ENCODE assay signal across 8 mouse cellular contexts in the genomic region with DNA sequence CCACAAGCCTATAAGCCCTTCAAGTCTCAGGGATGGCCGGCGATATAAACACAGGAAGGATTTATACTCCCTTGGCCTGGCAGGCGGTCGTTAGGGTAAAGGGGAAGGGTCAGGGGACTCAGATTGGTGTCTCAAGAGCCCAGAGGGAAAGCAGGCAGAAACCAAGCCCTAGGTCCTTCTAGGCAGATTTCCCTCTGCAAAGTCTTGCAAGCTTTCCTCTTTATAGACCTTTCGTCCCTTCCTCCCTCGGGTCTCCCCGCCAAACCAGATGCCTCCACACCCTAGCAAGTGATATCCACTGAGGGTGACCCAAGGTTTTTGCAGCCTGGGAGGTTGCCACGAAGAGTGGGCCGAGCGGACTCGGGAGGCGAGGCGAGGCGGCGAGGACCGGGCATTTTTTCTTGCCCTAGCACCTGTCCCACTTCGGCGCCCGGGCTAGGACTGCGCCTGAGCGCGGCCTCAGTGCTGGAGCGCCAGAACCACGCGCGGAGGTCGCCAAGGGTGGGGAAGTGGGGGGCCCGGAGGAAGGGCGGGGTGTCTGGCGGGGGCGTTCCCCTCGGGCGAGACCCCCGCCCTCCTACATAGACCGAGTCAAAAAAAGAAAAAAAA. TPM values are rescaled to one million over a fixed set of nuclear protein-coding genes. Genes with fewer than 3 reads are reported as not detected.
DNase-seq lines count a peak whose midpoint lies in the region; ATAC-seq and TF ChIP-seq lines count a peak whose summit lies in the region.

No protein-coding gene starts in this region.

- H3K27ac ChIP-seq in forebrain, embryonic 16.5 days (ENCODE audit: low read length): no peak overlapping the region
- H3K27ac ChIP-seq in intestine, embryonic 15.5 days: no peak overlapping the region
- no peak overlapping the region for H3K27ac ChIP-seq in lung, embryonic 14.5 days (ENCODE audit: low read depth)
- H3K27ac ChIP-seq in spleen, adult 2 months (ENCODE audit: insufficient read depth, low read length): no peak overlapping the region

- H3K9me3 ChIP-seq in forebrain, embryonic 16.5 days (ENCODE audit: control insufficient read depth, low read length): no peaks in the 10 kb centered on the region
- H3K9me3 ChIP-seq in intestine, embryonic 15.5 days: no peaks in the 10 kb centered on the region
- H3K9me3 ChIP-seq in lung, embryonic 14.5 days (ENCODE audit: low read depth, low read length): no peaks in the 10 kb centered on the region

- TF ChIP-seq POLR2A in lung, adult 2 months (IDR thresholded peaks at IDR 0.05; ENCODE audit: borderline replicate concordance, extremely low read depth, low read depth, low read length): no peak
- TF ChIP-seq POLR2A in brain, embryonic 14.5 days (IDR thresholded peaks at IDR 0.05; ENCODE audit: borderline replicate concordance, extremely low read depth, insufficient read depth, insufficient read length, poor library complexity, severe bottlenecking): no peak
- no peak for TF ChIP-seq POLR2A in spleen, adult 2 months (IDR thresholded peaks at IDR 0.05; ENCODE audit: low read depth, low read length)

- no peak for TF ChIP-seq CTCF in lung, adult 2 months (IDR thresholded peaks at IDR 0.05; ENCODE audit: insufficient read depth, low read length)
- TF ChIP-seq CTCF in brain, embryonic 14.5 days (IDR thresholded peaks at IDR 0.05; ENCODE audit: borderline replicate concordance, extremely low read depth, insufficient read depth, insufficient read length): no peak
- TF ChIP-seq CTCF in lung, embryonic 14.5 days (IDR thresholded peaks at IDR 0.05; ENCODE audit: low read depth): no peak
- no peak for TF ChIP-seq CTCF in spleen, adult 2 months (IDR thresholded peaks at IDR 0.05; ENCODE audit: extremely low read depth, insufficient read depth, insufficient read length, insufficient replicate concordance)

- WGBS in lung, adult 2 months: 22% methylated on average over 35 of the region's 35 CpGs
- 12% methylated on average over 34 of the region's 35 CpGs for WGBS in forebrain, embryonic 16.5 days
- WGBS in intestine, embryonic 15.5 days: 16% methylated on average over 34 of the region's 35 CpGs
- WGBS in lung, embryonic 14.5 days: 8% methylated on average over 34 of the region's 35 CpGs
- WGBS in spleen, adult 2 months: 28% methylated on average over 33 of the region's 35 CpGs

- H3K36me3 ChIP-seq in forebrain, embryonic 16.5 days (ENCODE audit: control insufficient read depth, insufficient read depth): no peaks in the 10 kb centered on the region
- no peaks in the 10 kb centered on the region for H3K36me3 ChIP-seq in intestine, embryonic 15.5 days
- no peaks in the 10 kb centered on the region for H3K36me3 ChIP-seq in lung, embryonic 14.5 days (ENCODE audit: insufficient read depth)
- no peaks in the 10 kb centered on the region for H3K36me3 ChIP-seq in spleen, adult 2 months (ENCODE audit: control insufficient read depth, insufficient read depth, low read length)

- no peak for ATAC-seq in forebrain, embryonic 16.5 days
- no peak for ATAC-seq in intestine, embryonic 15.5 days
- no peak for ATAC-seq in lung, embryonic 14.5 days (ENCODE audit: insufficient read depth)
- no peak for ATAC-seq in megakaryocyte progenitor cell, adult 5-6 weeks (replicated peaks; ENCODE audit: poor library complexity)

- H3K9ac ChIP-seq in forebrain, embryonic 16.5 days (replicated peaks; ENCODE audit: low read depth, low read length): peak overlapping the region; percentile 60
- H3K9ac ChIP-seq in intestine, embryonic 15.5 days: peak overlapping the region; percentile 48
- peak overlapping the region; percentile 52 for H3K9ac ChIP-seq in lung, embryonic 14.5 days

- H3K4me1 ChIP-seq in lung, adult 2 months (ENCODE audit: control insufficient read depth, insufficient read depth, low read length): no peaks in the 10 kb centered on the region; the same call in 1 of the 2 replicates
- peaks cover 5% of the 10 kb centered on the region; the same call in 1 of the 2 replicates for H3K4me1 ChIP-seq in forebrain, embryonic 16.5 days (replicated peaks; ENCODE audit: control insufficient read depth, insufficient read depth, low read length)
- H3K4me1 ChIP-seq in intestine, embryonic 15.5 days (replicated peaks): no peaks in the 10 kb centered on the region
- no peaks in the 10 kb centered on the region for H3K4me1 ChIP-seq in lung, embryonic 14.5 days (ENCODE audit: insufficient read depth)
- no peaks in the 10 kb centered on the region; the same call in 1 of the 2 replicates for H3K4me1 ChIP-seq in spleen, adult 2 months (ENCODE audit: control insufficient read depth, insufficient read depth, insufficient read length)

- H3K27me3 ChIP-seq in forebrain, embryonic 16.5 days (replicated peaks; ENCODE audit: control insufficient read depth, insufficient read depth, low read length): no peaks in the 10 kb centered on the region
- H3K27me3 ChIP-seq in intestine, embryonic 15.5 days (replicated peaks): no peaks in the 10 kb centered on the region
- H3K27me3 ChIP-seq in lung, embryonic 14.5 days (ENCODE audit: insufficient read depth, low read length): no peaks in the 10 kb centered on the region
- H3K27me3 ChIP-seq in spleen, adult 2 months (ENCODE audit: control insufficient read depth, insufficient read depth, low read length): peaks cover 5% of the 10 kb centered on the region; the same call in 1 of the 2 replicates

- peak; percentile 8 for DNase-seq in lung, adult 2 months
- DNase-seq in lung, postnatal 25 days (ENCODE audit: low spot score): no peak
- peak; percentile 2 for DNase-seq in brain, embryonic 14.5 days (ENCODE audit: low read depth)
- peak; percentile 5 for DNase-seq in lung, embryonic 14.5 days
- no peak for DNase-seq in spleen, adult 2 months (ENCODE audit: low read depth in 1 of 2, low spot score in 2 of 2)

- peak overlapping the region; percentile 74 for H3K4me3 ChIP-seq in lung, adult 2 months (replicated peaks; ENCODE audit: extremely low read depth, low read depth, low read length)
- H3K4me3 ChIP-seq in forebrain, embryonic 16.5 days (replicated peaks; ENCODE audit: low read length): peak overlapping the region; percentile 68
- H3K4me3 ChIP-seq in intestine, embryonic 15.5 days (replicated peaks): peak overlapping the region; percentile 52
- peak overlapping the region; percentile 53 for H3K4me3 ChIP-seq in lung, embryonic 14.5 days (ENCODE audit: low read depth, low read length)
- peak overlapping the region; percentile 63; the same call in 1 of the 2 replicates for H3K4me3 ChIP-seq in spleen, adult 2 months (ENCODE audit: extremely low read depth, insufficient read depth, insufficient read length)

- H3K4me2 ChIP-seq in forebrain, embryonic 16.5 days (ENCODE audit: low read length): peak overlapping the region; percentile 63
- H3K4me2 ChIP-seq in intestine, embryonic 15.5 days (replicated peaks): peak overlapping the region; percentile 81
- H3K4me2 ChIP-seq in lung, embryonic 14.5 days: peak overlapping the region; percentile 74

RNA-seq across cellular contexts. Expression of gene Bcorl1, which starts 0.6 kb away (rescaled TPM):
- polyA plus RNA-seq in lung, adult 2 months (2012; rRNA removed): 4.5 and 5.7 TPM in 2 replicates
- 5.1 and 11.3 TPM in 2 replicates for polyA plus RNA-seq in brain, embryonic 14.5 days (2012; rRNA removed)
- polyA plus RNA-seq in forebrain, embryonic 16.5 days (2015; fragmentation: Nextera tagmentation; extraction: Ambion mirVana): 8.4 and 8.5 TPM in 2 replicates
- 4.9 and 5.1 TPM in 2 replicates for polyA plus RNA-seq in intestine, embryonic 15.5 days (2015; fragmentation: Nextera tagmentation; extraction: Ambion mirVana)
- polyA plus RNA-seq in lung, embryonic 14.5 days (2014; fragmentation: Nextera tagmentation; extraction: Ambion mirVana): 6.2 and 7.3 TPM in 2 replicates
- 3.1 and 3.4 TPM in 2 replicates for polyA plus RNA-seq in spleen, adult 2 months (2012; rRNA removed)
- 10.0 and 10.3 TPM in 2 replicates for total RNA-seq in megakaryocyte progenitor cell, adult 5-6 weeks (2015)
- 4.3 and 6.9 TPM in 2 replicates for total RNA-seq in megakaryocyte progenitor cell, adult 5-6 weeks (2017)

Comparison
In these comparisons a context has a peak if more than half of its experiments do, and no peak if none do; other contexts are left out.
1. DNase-seq: peak in lung, adult 2 months (single experiment), brain, embryonic 14.5 days (single experiment) and lung, embryonic 14.5 days (single experiment); none in lung, postnatal 25 days (single experiment) and spleen, adult 2 months (0 of 2).
2. Peak in every context shown above with its lines, with median percentiles within 50 percentile points of each other: H3K4me3 ChIP-seq, H3K4me2 ChIP-seq and H3K9ac ChIP-seq.